Comparison of ENCODE assay signal across 16 mouse cellular contexts in the genomic region with DNA sequence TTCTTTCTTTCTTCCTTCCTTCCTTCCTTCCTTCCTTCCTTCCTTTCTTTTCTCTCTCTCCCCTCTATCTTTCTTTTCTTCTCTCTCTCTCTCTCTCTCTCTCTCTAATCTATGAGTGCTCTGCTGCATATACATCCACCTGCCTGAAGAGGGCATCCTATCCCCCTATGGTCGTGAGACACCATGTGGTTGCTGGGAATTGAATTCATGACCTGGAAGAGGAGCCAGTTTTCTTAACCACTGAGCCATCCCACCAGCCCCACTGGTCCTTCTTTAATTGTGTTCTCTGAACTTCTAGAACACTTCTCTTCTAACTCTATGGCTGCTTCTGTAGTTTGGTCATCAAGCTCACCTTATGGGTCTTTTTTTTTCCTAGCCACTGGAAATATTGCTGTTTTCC.
A peak's percentile ranks its signal among the peaks of the same experiment; 100 is the strongest.
DNase-seq lines count a peak whose midpoint lies in the region; TF ChIP-seq lines count a peak whose summit lies in the region.
"Had no signal": no experiment of that assay in that cellular context is flagged by ENCODE, and none has a peak within 500 bp of the region (broad histone marks: within the 10 kb centered on the region; RNA-seq: fewer than 3 reads in every experiment).

No protein-coding gene starts in this region.

- H3K4me1 ChIP-seq in cerebellum, adult 2 months (ENCODE audit: control insufficient read depth, insufficient read depth, low read length): no peaks in the 10 kb centered on the region
- H3K4me1 ChIP-seq in kidney, adult 2 months (ENCODE audit: control insufficient read depth, insufficient read depth, low read length): no peaks in the 10 kb centered on the region; the same call in 1 of the 2 replicates
- H3K4me1 ChIP-seq: embryonic facial prominence, embryonic 12.5 days; neural tube, embryonic 15.5 days; stomach, embryonic 15.5 days had no signal

- H3K27ac ChIP-seq in cerebellum, adult 2 months (ENCODE audit: insufficient read depth, low read length): no peak overlapping the region
- H3K27ac ChIP-seq in kidney, adult 2 months (ENCODE audit: insufficient read depth, low read depth, low read length): no peak overlapping the region
- H3K27ac ChIP-seq: embryonic facial prominence, embryonic 12.5 days; hindbrain, postnatal 0 days; neural tube, embryonic 15.5 days; stomach, embryonic 15.5 days had no signal

- 0 out of 2 replicates have a peak, but pooled peaks have one; percentile 7 for TF ChIP-seq CTCF in cerebellum, adult 2 months (IDR thresholded peaks at IDR 0.05; ENCODE audit: borderline replicate concordance, insufficient read depth, low read depth, low read length)
- peak; percentile 20; the same call in 1 of the 2 replicates for TF ChIP-seq CTCF in kidney, adult 2 months (conservative IDR thresholded peaks at IDR 0.05; ENCODE audit: insufficient read depth, insufficient read length, low read depth, low read length)

- H3K4me3 ChIP-seq in cerebellum, adult 2 months (replicated peaks; ENCODE audit: insufficient read depth, low read depth, low read length): no peak overlapping the region
- no peak overlapping the region for H3K4me3 ChIP-seq in kidney, adult 2 months (ENCODE audit: insufficient read depth, low read depth, low read length)
- H3K4me3 ChIP-seq: embryonic facial prominence, embryonic 12.5 days; neural tube, embryonic 15.5 days; stomach, embryonic 15.5 days had no signal

- no peak for DNase-seq in cerebellum, adult 2 months
- DNase-seq in cerebellum, postnatal 4 days (ENCODE audit: low spot score in 2 of 2): no peak
- no peak for DNase-seq in kidney, adult 2 months
- no peak for DNase-seq in kidney, adult 18-20 months
- DNase-seq in 416B (ENCODE audit: low read depth) (peak; percentile 23), adipocyte (ENCODE audit: low spot score) (peak; percentile 14)
- DNase-seq in embryo, embryonic 11 days: no peak
- DNase-seq in urinary bladder, postnatal 36 days (ENCODE audit: low spot score in 2 of 2): no peak
- DNase-seq: cerebellum, postnatal 25 days; gastrocnemius, postnatal 36 days; heart, postnatal 36 days; lung, postnatal 10 days had no signal

- no peaks in the 10 kb centered on the region for H3K36me3 ChIP-seq in kidney, adult 2 months (ENCODE audit: control insufficient read depth, insufficient read depth, low read length)
- H3K36me3 ChIP-seq: embryonic facial prominence, embryonic 12.5 days; neural tube, embryonic 15.5 days; stomach, embryonic 15.5 days had no signal

- WGBS in cerebellum, adult 2 months: 11% methylated on average over 1 of the region's 1 CpGs
- 33% methylated on average over 1 of the region's 1 CpGs for WGBS in kidney, adult 2 months

- no peak for TF ChIP-seq POLR2A in cerebellum, adult 2 months (IDR thresholded peaks at IDR 0.05; ENCODE audit: borderline replicate concordance, insufficient read depth, low read length)
- TF ChIP-seq POLR2A in kidney, adult 2 months (IDR thresholded peaks at IDR 0.05; ENCODE audit: low read depth, low read length): no peak

- no peaks in the 10 kb centered on the region for H3K27me3 ChIP-seq in cerebellum, adult 2 months (ENCODE audit: control insufficient read depth, insufficient read depth, low read length)
- no peaks in the 10 kb centered on the region for H3K27me3 ChIP-seq in kidney, adult 2 months (replicated peaks; ENCODE audit: control insufficient read depth, insufficient read depth, low read length)
- H3K27me3 ChIP-seq: embryonic facial prominence, embryonic 12.5 days; neural tube, embryonic 15.5 days; stomach, embryonic 15.5 days had no signal

Comparison
In these comparisons a context has a peak if more than half of its experiments do, and no peak if none do; other contexts are left out.
1. DNase-seq: peak in 416B (single experiment) and adipocyte (single experiment); none in cerebellum, adult 2 months (0 of 2), cerebellum, postnatal 4 days (0 of 2), kidney, adult 2 months (single experiment), kidney, adult 18-20 months (single experiment), embryo, embryonic 11 days (single experiment) and urinary bladder, postnatal 36 days (0 of 2).